Mouse (Mus musculus): ENCODE measurements around the gene Tbc1d5. TPM values are rescaled to one million over a fixed set of nuclear protein-coding genes. Genes with fewer than 3 reads are reported as not detected.
A peak's percentile ranks its signal among the peaks of the same experiment; 100 is the strongest.

Gene Tbc1d5
- polyA plus RNA-seq, 2 experiments: 10.5 to 10.8 TPM

GRCm38 (mm10) chr17:51111194-51111593 lies 68.0 kb downstream of the Tbc1d5 start:
- H3K4me3 ChIP-seq (replicated peaks; ENCODE audit: low read length): no peak overlapping the region
- no peak overlapping the region for H3K27ac ChIP-seq (replicated peaks; ENCODE audit: low read depth, low read length)
- no peak for ATAC-seq (ENCODE audit: low FRiP score, low read depth)
- no peak overlapping the region for H3K9ac ChIP-seq (ENCODE audit: low read depth, low read length, severe bottlenecking)
- H3K9me3 ChIP-seq (ENCODE audit: control insufficient read depth, low read length): no peaks in the 10 kb centered on the region
- H3K27me3 ChIP-seq (ENCODE audit: control insufficient read depth, insufficient read depth, low read length): no peaks in the 10 kb centered on the region
- no peaks in the 10 kb centered on the region for H3K4me1 ChIP-seq (ENCODE audit: control insufficient read depth, insufficient read depth, low read length)
- 45% methylated on average over 2 of the region's 2 CpGs for whole genome bisulfite sequencing
- TF ChIP-seq POLR2A (IDR thresholded peaks at IDR 0.05; ENCODE audit: borderline replicate concordance, extremely low read depth, insufficient read depth, insufficient read length): no peak
- DNase-seq (ENCODE audit: low spot score): peak; percentile 44
- H3K36me3 ChIP-seq (ENCODE audit: control insufficient read depth, insufficient read depth, low read length): no peaks in the 10 kb centered on the region
- H3K4me2 ChIP-seq (replicated peaks; ENCODE audit: low read depth, low read length, severe bottlenecking): no peak overlapping the region

- no peaks in the 10 kb centered on the region for H3K36me3 ChIP-seq (ENCODE audit: control insufficient read depth, insufficient read depth, low read length)
- H3K4me1 ChIP-seq (ENCODE audit: control insufficient read depth, insufficient read depth, low read length): no peaks in the 10 kb centered on the region
- H3K9me3 ChIP-seq (ENCODE audit: control insufficient read depth, low read length): peaks cover 5% of the 10 kb centered on the region; the same call in 1 of the 2 replicates
- no peak overlapping the region for H3K4me3 ChIP-seq (replicated peaks; ENCODE audit: low read length)
- H3K9ac ChIP-seq (ENCODE audit: low read depth, low read length, severe bottlenecking): no peak overlapping the region
- DNase-seq (ENCODE audit: low spot score) (no peak), ATAC-seq (ENCODE audit: low FRiP score, low read depth) (no peak)
- no peak overlapping the region for H3K27ac ChIP-seq (replicated peaks; ENCODE audit: low read depth, low read length)
- H3K4me2 ChIP-seq (replicated peaks; ENCODE audit: low read depth, low read length, severe bottlenecking): no peak overlapping the region
- TF ChIP-seq POLR2A (IDR thresholded peaks at IDR 0.05; ENCODE audit: borderline replicate concordance, extremely low read depth, insufficient read depth, insufficient read length): no peak
- H3K27me3 ChIP-seq (ENCODE audit: control insufficient read depth, insufficient read depth, low read length): no peaks in the 10 kb centered on the region
- 67% methylated on average over 1 of the region's 1 CpGs for WGBS
Observed at GRCm38 (mm10) chr17:51104294-51104693, 74.9 kb downstream of the Tbc1d5 start.

GRCm38 (mm10) chr17:51043869-51044268 lies 135.3 kb downstream of the Tbc1d5 start:
- Histone ChIP-seq H3K4me1 (ENCODE audit: control insufficient read depth, insufficient read depth, low read length) (no peaks in the 10 kb centered on the region), H3K4me3 (replicated peaks; ENCODE audit: low read length) (no peak overlapping the region), H3K36me3 (ENCODE audit: control insufficient read depth, insufficient read depth, low read length) (no peaks in the 10 kb centered on the region), H3K4me2 (replicated peaks; ENCODE audit: low read depth, low read length, severe bottlenecking) (no peak overlapping the region), H3K27ac (replicated peaks; ENCODE audit: low read depth, low read length) (no peak overlapping the region), H3K9ac (ENCODE audit: low read depth, low read length, severe bottlenecking) (no peak overlapping the region), H3K27me3 (ENCODE audit: control insufficient read depth, insufficient read depth, low read length) (no peaks in the 10 kb centered on the region), H3K9me3 (ENCODE audit: control insufficient read depth, low read length) (no peaks in the 10 kb centered on the region)
- no peak for ATAC-seq (ENCODE audit: low FRiP score, low read depth)
- 67% methylated on average over 1 of the region's 1 CpGs for WGBS
- no peak for DNase-seq (ENCODE audit: low spot score)
- TF ChIP-seq POLR2A (IDR thresholded peaks at IDR 0.05; ENCODE audit: borderline replicate concordance, extremely low read depth, insufficient read depth, insufficient read length): no peak

GRCm38 (mm10) chr17:51040861-51041260 lies 138.3 kb downstream of the Tbc1d5 start:
- no peaks in the 10 kb centered on the region for H3K27me3 ChIP-seq (ENCODE audit: control insufficient read depth, insufficient read depth, low read length)
- no peaks in the 10 kb centered on the region for H3K4me1 ChIP-seq (ENCODE audit: control insufficient read depth, insufficient read depth, low read length)
- H3K36me3 ChIP-seq (ENCODE audit: control insufficient read depth, insufficient read depth, low read length): no peaks in the 10 kb centered on the region
- ATAC-seq (ENCODE audit: low FRiP score, low read depth) (no peak), DNase-seq (ENCODE audit: low spot score) (no peak)
- TF ChIP-seq POLR2A (IDR thresholded peaks at IDR 0.05; ENCODE audit: borderline replicate concordance, extremely low read depth, insufficient read depth, insufficient read length): no peak
- no peak overlapping the region for H3K9ac ChIP-seq (ENCODE audit: low read depth, low read length, severe bottlenecking)
- no peak overlapping the region for H3K27ac ChIP-seq (replicated peaks; ENCODE audit: low read depth, low read length)
- WGBS: 48% methylated on average over 1 of the region's 1 CpGs
- no peak overlapping the region for H3K4me2 ChIP-seq (replicated peaks; ENCODE audit: low read depth, low read length, severe bottlenecking)
- no peaks in the 10 kb centered on the region for H3K9me3 ChIP-seq (ENCODE audit: control insufficient read depth, low read length)
- H3K4me3 ChIP-seq (replicated peaks; ENCODE audit: low read length): no peak overlapping the region

- Histone ChIP-seq H3K4me1 (ENCODE audit: control insufficient read depth, insufficient read depth, low read length) (no peaks in the 10 kb centered on the region), H3K9ac (ENCODE audit: low read depth, low read length, severe bottlenecking) (no peak overlapping the region), H3K4me3 (replicated peaks; ENCODE audit: low read length) (no peak overlapping the region), H3K4me2 (replicated peaks; ENCODE audit: low read depth, low read length, severe bottlenecking) (no peak overlapping the region), H3K9me3 (ENCODE audit: control insufficient read depth, low read length) (no peaks in the 10 kb centered on the region), H3K27ac (replicated peaks; ENCODE audit: low read depth, low read length) (no peak overlapping the region), H3K27me3 (ENCODE audit: control insufficient read depth, insufficient read depth, low read length) (no peaks in the 10 kb centered on the region), H3K36me3 (ENCODE audit: control insufficient read depth, insufficient read depth, low read length) (no peaks in the 10 kb centered on the region)
- no peak for DNase-seq (ENCODE audit: low spot score)
- no peak for ATAC-seq (ENCODE audit: low FRiP score, low read depth)
- no peak for TF ChIP-seq POLR2A (IDR thresholded peaks at IDR 0.05; ENCODE audit: borderline replicate concordance, extremely low read depth, insufficient read depth, insufficient read length)
- WGBS: 84% methylated on average over 5 of the region's 5 CpGs
Observed at GRCm38 (mm10) chr17:51023227-51023626, 155.9 kb downstream of the Tbc1d5 start.

- no peak for DNase-seq (ENCODE audit: low spot score)
- no peaks in the 10 kb centered on the region for H3K36me3 ChIP-seq (ENCODE audit: control insufficient read depth, insufficient read depth, low read length)
- TF ChIP-seq POLR2A (IDR thresholded peaks at IDR 0.05; ENCODE audit: borderline replicate concordance, extremely low read depth, insufficient read depth, insufficient read length): no peak
- H3K27ac ChIP-seq (replicated peaks; ENCODE audit: low read depth, low read length): no peak overlapping the region
- WGBS: 81% methylated on average over 2 of the region's 2 CpGs
- no peak for ATAC-seq (ENCODE audit: low FRiP score, low read depth)
- H3K9me3 ChIP-seq (ENCODE audit: control insufficient read depth, low read length): no peaks in the 10 kb centered on the region
- no peaks in the 10 kb centered on the region for H3K4me1 ChIP-seq (ENCODE audit: control insufficient read depth, insufficient read depth, low read length)
- H3K27me3 ChIP-seq (ENCODE audit: control insufficient read depth, insufficient read depth, low read length): no peaks in the 10 kb centered on the region
- no peak overlapping the region for H3K4me3 ChIP-seq (replicated peaks; ENCODE audit: low read length)
- no peak overlapping the region for H3K4me2 ChIP-seq (replicated peaks; ENCODE audit: low read depth, low read length, severe bottlenecking)
- no peak overlapping the region for H3K9ac ChIP-seq (ENCODE audit: low read depth, low read length, severe bottlenecking)
Observed at GRCm38 (mm10) chr17:51016384-51016783, 162.8 kb downstream of the Tbc1d5 start.

Data from limb, embryonic 14.5 days (tissue).